Mouse (Mus musculus) heart, postnatal 0 days (tissue): ENCODE data around the gene Tectb. TPM values are rescaled to one million over a fixed set of nuclear protein-coding genes. Genes with fewer than 3 reads are reported as not detected.

ENCODE experiments used
- ATAC-seq: fragments of 200-750 bp; cut with Nextera tagmentation; 2 replicates; pipeline ENCODE4 v1.8.0; 2017; ENCODE audit warnings: low read depth, moderate number of reproducible peaks, moderate library complexity; ENCODE audit not compliant: insufficient read depth
- DNase-seq: peaks from one replicate; pipeline ENCODE4 v3.0.0-alpha.2; 2016; ENCODE audit warnings: low spot score
- H3K27ac ChIP-seq: fragments of 300-500 bp; sonication (generic); 2 replicates; pipeline ENCODE4 v1.5.1; 2014; ENCODE audit warnings: low read depth, mild to moderate bottlenecking
- H3K27me3 ChIP-seq: fragments of 300-500 bp; sonication (generic); 2 replicates; pipeline ENCODE4 v1.6.1; 2014; ENCODE audit warnings: low read length, mixed read lengths; ENCODE audit not compliant: control insufficient read depth, insufficient read depth
- H3K36me3 ChIP-seq: fragments of 300-500 bp; sonication (generic); replicated peaks from 2 replicates; pipeline ENCODE4 v1.6.1; 2014; ENCODE audit warnings: low read length, mixed read lengths; ENCODE audit not compliant: control insufficient read depth, insufficient read depth
- H3K4me1 ChIP-seq: fragments of 300-500 bp; sonication (generic); 2 replicates; pipeline ENCODE4 v1.6.1; 2014; ENCODE audit warnings: antibody characterized with exemption; ENCODE audit not compliant: control insufficient read depth, insufficient read depth
- H3K4me2 ChIP-seq: fragments of 300-500 bp; sonication (generic); 2 replicates; pipeline ENCODE4 v1.6.1; 2014; ENCODE audit warnings: low read depth, mild to moderate bottlenecking, low read length, moderate library complexity
- H3K4me3 ChIP-seq: fragments of 300-500 bp; sonication (generic); 2 replicates; pipeline ENCODE4 v1.5.1; 2014; ENCODE audit warnings: low read depth, low read length
- H3K9ac ChIP-seq: fragments of 300-500 bp; sonication (generic); replicated peaks from 2 replicates; pipeline ENCODE4 v1.6.1; 2014; ENCODE audit warnings: low read depth, low read length, mixed read lengths
- H3K9me3 ChIP-seq: fragments of 300-500 bp; sonication (generic); replicated peaks from 2 replicates; pipeline ENCODE4 v1.6.1; 2016; ENCODE audit warnings: low read length; ENCODE audit not compliant: control insufficient read depth
- CTCF ChIP-seq: IDR thresholded peaks from 2 replicates; pipeline ENCODE4 v1.5.1; 2016; ENCODE audit warnings: antibody characterized with exemption, control low read depth, low read depth
- EP300 ChIP-seq: IDR thresholded peaks from 2 replicates; pipeline ENCODE4 v1.6.1; 2016; ENCODE audit warnings: antibody characterized with exemption, low read depth
- WGBS: fragments of 180-500 bp; shearing (Covaris S2); extraction: QIAGEN DNeasy Blood & Tissue Kit; methylation state at CpG from one replicate; pipeline ENCODE4 v1.1.7; 2014; 5-methylcytosine and 5-hydroxymethylcytosine counted together
- polyA plus RNA-seq: library from polyadenylated mRNA; unstranded; fragments of >200 nt; fragmentation: Nextera tagmentation; extraction: Ambion mirVana; gene quantifications from 2 replicates; pipeline ENCODE4 v1.2.1, GENCODE M21; 2015
- total RNA-seq: library from RNA; depleted of rRNA; stranded (reverse); fragments of >200 nt; gene quantifications from 2 replicates; pipeline ENCODE4 v1.2.3, GENCODE M21; 2014; ENCODE audit warnings: low replicate concordance; rRNA removed

Tectb gene
- total RNA-seq = not detected in 2 replicates
- polyA plus RNA-seq = 0.15 and 0.18 TPM in 2 replicates

DNA sequence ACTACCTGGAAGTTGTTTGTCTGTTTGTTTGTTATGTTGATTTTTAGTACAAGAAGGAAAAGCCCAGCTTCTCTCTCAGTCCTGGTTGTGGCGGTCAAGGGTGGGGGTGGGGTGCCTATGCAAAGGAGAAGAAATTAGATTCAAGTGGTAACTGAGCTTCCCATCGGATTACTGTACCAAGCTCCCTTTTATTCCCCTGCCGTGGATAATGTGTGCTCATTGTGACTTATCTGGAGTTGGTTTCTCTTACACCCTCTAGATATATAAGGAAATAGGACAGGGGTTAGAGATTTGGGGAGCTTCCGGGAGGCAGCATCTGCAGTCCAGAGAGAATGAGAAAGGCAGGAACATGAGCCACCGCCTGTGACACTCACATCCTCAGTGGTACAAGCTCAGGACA is at the start of gene Tectb:
Gene Tectb (plus strand): TSS at position 301 of the 400 bp plus-strand sequence.
- no peak for DNase-seq
- TF ChIP-seq EP300 (no peak), CTCF (no peak)
- no peak within 1 kb of the TSS for H3K4me2 ChIP-seq
- no peaks in the 10 kb centered on the region for H3K36me3 ChIP-seq
- no peak within 1 kb of the TSS for H3K4me3 ChIP-seq
- no peaks in the 10 kb centered on the region for H3K27me3 ChIP-seq
- 71% methylated on average over 5 of the region's 5 CpGs for WGBS
- no peak within 1 kb of the TSS for H3K9ac ChIP-seq
- ATAC-seq = no peak
- no peak within 1 kb of the TSS for H3K27ac ChIP-seq
- no peaks in the 10 kb centered on the region for H3K4me1 ChIP-seq
- no peaks in the 10 kb centered on the region for H3K9me3 ChIP-seq

DNA sequence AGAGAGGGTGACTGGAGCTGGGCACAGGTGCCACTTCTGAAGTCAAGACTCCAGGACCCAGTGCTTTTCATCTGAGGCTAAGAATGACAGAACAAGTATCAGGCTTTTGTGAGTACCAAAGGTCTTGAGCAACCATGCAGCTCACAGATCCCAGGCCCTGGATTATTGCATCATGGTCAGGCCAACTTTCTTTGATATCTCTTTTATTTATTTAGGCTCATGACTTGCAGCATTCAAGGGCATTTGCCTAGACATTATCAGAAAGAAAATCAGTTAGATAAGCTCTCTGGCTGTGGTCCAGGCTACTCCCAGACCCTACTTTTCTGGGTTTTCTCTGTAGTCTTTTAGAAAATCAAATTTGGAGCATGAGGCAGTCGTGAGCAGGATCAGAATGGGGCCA is 48.8 kb upstream of the Tectb start:
- Histone ChIP-seq H3K36me3 (no peaks in the 10 kb centered on the region), H3K4me3 (no peak overlapping the region), H3K9ac (no peak overlapping the region), H3K9me3 (no peaks in the 10 kb centered on the region), H3K27ac (no peak overlapping the region), H3K4me1 (peaks cover 3% of the 10 kb centered on the region; the same call in 1 of the 2 replicates), H3K4me2 (no peak overlapping the region), H3K27me3 (no peaks in the 10 kb centered on the region)
- 69% methylated on average over 1 of the region's 1 CpGs for WGBS
- TF ChIP-seq CTCF (no peak), EP300 (no peak)
- DNase-seq (no peak), ATAC-seq (no peak)

DNA sequence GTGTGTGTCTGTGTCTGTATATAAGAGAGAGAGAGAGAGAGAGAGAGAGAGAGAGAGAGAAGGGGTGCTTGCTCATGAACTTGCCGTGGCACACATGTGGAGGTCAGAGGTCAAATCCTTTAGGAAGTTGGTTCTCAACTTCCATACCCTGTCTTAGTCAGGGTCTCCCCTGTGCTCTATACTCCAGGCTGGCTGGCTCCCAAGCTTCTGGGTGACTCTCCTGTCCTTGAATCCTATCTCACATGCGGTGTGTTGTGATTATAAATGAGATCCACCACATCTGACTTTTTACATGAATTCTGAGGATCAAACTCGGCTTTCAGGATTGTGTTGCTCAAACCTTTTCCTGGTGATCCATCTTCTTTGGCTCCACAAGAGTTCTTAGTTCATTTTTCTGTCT is 48.1 kb upstream of the Tectb start:
- TF ChIP-seq EP300 = no peak
- no peak for TF ChIP-seq CTCF
- Histone ChIP-seq H3K27me3 (no peaks in the 10 kb centered on the region), H3K27ac (no peak overlapping the region), H3K4me3 (no peak overlapping the region), H3K36me3 (no peaks in the 10 kb centered on the region), H3K9me3 (no peaks in the 10 kb centered on the region), H3K9ac (no peak overlapping the region), H3K4me2 (no peak overlapping the region), H3K4me1 (peaks cover 3% of the 10 kb centered on the region; the same call in 1 of the 2 replicates)
- ATAC-seq (no peak), DNase-seq (no peak)
- 65% methylated on average over 3 of the region's 3 CpGs for WGBS

DNA sequence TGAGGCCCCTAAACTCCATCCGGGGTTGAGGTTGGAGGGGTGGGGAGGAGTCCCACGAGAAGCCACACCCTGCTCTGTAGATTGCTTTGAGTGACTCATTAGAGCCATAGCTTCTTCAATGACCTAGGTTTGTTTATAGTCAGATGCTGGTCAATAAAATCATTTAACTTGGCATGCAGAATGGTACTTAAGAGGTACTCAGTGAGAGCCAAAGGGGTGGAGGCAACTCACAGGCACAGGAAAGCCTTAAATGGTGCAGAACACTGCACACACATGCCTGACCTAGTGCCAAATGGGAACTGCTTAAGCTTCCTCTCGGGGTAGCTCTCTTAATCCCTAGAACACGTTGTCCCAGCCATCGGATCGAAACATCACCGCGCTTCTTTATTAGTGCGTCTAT is 46.0 kb upstream of the Tectb start:
- TF ChIP-seq CTCF = no peak
- no peak for TF ChIP-seq EP300
- peak; percentile 27 for DNase-seq
- no peak overlapping the region for H3K4me2 ChIP-seq
- H3K4me3 ChIP-seq = no peak overlapping the region
- no peak overlapping the region for H3K9ac ChIP-seq
- peaks cover 7% of the 10 kb centered on the region for H3K4me1 ChIP-seq
- 59% methylated on average over 9 of the region's 9 CpGs for WGBS
- no peak overlapping the region for H3K27ac ChIP-seq
- H3K36me3 ChIP-seq = no peaks in the 10 kb centered on the region
- H3K9me3 ChIP-seq = no peaks in the 10 kb centered on the region
- ATAC-seq = peak; percentile 59; the same call in 1 of the 2 replicates
- no peaks in the 10 kb centered on the region for H3K27me3 ChIP-seq

DNA sequence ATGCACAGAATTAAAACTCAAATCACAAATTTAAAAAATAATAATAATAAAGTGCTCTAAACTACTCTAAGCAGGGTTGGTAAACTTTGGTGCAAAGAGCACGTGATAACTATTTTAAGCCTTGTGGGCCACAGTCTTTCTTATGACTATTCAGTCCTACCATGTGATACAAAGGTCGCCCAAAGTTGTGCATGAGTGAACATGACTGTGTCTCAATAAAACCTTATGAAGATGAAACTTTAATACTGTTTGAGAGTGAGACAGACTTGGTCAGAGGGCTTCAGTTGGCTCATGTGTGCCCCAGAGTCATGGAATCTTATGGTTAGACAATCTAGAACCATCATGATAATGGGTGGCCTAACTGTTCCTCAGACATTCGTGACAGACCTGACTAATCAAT is 44.6 kb upstream of the Tectb start:
- WGBS = 79% methylated on average over 3 of the region's 3 CpGs
- H3K4me1 ChIP-seq = peaks cover 7% of the 10 kb centered on the region
- ATAC-seq (no peak), DNase-seq (no peak)
- H3K27me3 ChIP-seq = no peaks in the 10 kb centered on the region
- H3K27ac ChIP-seq = no peak overlapping the region
- H3K9me3 ChIP-seq = no peaks in the 10 kb centered on the region
- no peak for TF ChIP-seq EP300
- TF ChIP-seq CTCF = no peak
- no peak overlapping the region for H3K9ac ChIP-seq
- no peak overlapping the region for H3K4me3 ChIP-seq
- H3K4me2 ChIP-seq = no peak overlapping the region
- no peaks in the 10 kb centered on the region for H3K36me3 ChIP-seq
